Mouse (Mus musculus) G1E-ER4 (cell line): ENCODE measurements around the gene Mest. TPM values are rescaled to one million over a fixed set of nuclear protein-coding genes. Genes with fewer than 3 reads are reported as not detected.

ENCODE experiments used
- GATA1 ChIP-seq: IDR thresholded peaks from one replicate; pipeline ENCODE4 v1.8.0; 2012; ENCODE audit warnings: low read length, inconsistent platforms
- polyA plus RNA-seq: library from polyadenylated mRNA; stranded (reverse); fragments of >175 nt; gene quantifications from 2 replicates; pipeline ENCODE4 v1.2.3, GENCODE M21; 2012

The Mest gene
- polyA plus RNA-seq, 1 experiment: 1.4 TPM

DNA sequence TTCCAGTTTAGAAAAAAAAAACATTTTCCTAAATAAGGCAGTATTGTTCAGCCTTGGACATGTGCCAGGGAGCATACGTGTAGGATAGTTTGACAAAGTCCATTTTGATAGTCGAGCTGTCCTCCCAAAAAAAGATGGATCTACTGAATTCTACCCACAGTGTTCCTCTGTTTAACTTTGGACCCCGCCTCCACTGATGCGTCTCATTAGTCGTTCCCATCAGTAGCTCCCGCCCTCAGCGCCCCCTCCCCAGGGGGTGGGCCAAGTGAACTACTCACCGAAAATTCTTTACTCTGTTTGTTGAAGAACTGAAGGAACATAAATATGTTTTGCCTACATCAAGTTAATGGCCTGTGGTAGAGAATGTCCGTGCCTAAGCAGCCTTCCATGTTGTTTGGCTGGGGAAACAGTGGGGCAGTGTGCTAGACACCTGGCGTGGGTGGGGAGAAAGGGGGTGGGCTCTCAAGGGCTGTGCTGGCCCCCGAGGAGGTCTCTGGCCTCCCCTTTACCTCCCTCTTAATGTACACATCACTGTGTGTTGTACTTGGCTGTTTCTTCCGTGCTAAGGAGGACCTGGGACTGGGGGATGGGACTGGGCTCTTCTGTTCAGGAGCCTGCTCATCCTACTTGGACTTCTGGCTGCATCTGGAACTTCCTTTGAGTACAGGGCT, 7.1 kb downstream of the Mest start:
- no peak for TF ChIP-seq GATA1

DNA sequence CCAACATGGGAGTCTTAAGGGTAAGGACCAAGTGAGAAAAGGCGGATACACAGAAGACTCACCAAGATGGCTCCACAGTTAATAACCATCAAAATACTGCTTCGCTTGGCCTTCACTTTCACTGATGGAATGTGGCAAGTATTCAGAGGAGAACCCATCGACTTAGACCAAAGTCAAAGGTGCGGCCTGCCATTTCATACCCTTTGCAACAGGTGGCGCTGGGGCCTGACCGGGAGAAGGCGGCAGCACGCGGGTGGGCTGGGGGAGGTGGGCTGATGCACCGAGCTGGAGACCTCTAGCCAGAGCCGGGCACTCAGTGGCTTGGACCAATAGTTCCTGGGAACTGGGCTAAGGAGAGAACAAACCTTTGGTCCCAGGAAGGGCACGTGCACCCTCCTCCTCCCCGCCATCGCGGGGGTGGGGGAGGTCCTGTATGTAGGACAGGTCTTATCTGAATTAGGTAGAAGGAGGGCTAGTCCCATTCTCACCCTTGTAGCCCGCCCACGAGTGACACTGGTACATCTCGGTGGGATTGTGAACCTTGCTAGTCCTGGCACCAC, 9.3 kb downstream of the Mest start:
- no peak for TF ChIP-seq GATA1

GRCm38 (mm10) chr6:30734465-30734864, 11.1 kb downstream of the Mest start:
- no peak for TF ChIP-seq GATA1

GRCm38 (mm10) chr6:30734988-30735727, 11.8 kb downstream of the Mest start:
- no peak for TF ChIP-seq GATA1

GRCm38 (mm10) chr6:30735728-30736371, 12.5 kb downstream of the Mest start:
- no peak for TF ChIP-seq GATA1

- TF ChIP-seq GATA1: no peak
These were observed 13.0 kb downstream of the Mest start for GRCm38 (mm10) chr6:30736372-30736762.

- no peak for TF ChIP-seq GATA1
These were observed 13.7 kb downstream of the Mest start for GRCm38 (mm10) chr6:30736864-30737547.

- no peak for TF ChIP-seq GATA1
These were observed 14.5 kb downstream of the Mest start for GRCm38 (mm10) chr6:30737548-30738463.

DNA sequence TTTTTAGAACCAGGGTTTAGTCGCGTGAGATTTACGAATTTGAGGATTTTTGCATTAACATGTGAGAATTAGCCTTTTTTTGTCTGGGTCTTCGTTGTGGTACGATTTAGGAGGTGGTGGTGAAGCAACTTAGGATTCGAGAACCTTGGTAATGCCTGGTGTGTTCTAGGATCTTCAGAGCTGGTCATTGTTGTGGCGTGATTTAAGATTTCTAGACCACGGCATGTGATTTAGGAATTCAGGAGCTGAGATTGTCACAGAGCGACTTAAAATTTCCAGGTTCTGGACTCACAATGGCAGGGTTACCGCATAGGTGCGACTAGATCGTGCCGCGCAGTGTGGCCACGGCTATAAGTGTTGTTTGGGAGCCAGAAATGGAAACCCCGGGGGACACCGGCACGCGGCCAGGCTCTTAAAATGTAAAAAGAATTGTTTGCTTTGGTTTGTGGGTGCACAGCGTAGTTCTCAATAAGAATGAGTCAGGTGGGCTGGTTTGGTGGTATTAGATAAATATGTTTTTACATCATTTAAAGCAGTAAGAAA, 15.2 kb downstream of the Mest start:
- TF ChIP-seq GATA1: no peak

DNA sequence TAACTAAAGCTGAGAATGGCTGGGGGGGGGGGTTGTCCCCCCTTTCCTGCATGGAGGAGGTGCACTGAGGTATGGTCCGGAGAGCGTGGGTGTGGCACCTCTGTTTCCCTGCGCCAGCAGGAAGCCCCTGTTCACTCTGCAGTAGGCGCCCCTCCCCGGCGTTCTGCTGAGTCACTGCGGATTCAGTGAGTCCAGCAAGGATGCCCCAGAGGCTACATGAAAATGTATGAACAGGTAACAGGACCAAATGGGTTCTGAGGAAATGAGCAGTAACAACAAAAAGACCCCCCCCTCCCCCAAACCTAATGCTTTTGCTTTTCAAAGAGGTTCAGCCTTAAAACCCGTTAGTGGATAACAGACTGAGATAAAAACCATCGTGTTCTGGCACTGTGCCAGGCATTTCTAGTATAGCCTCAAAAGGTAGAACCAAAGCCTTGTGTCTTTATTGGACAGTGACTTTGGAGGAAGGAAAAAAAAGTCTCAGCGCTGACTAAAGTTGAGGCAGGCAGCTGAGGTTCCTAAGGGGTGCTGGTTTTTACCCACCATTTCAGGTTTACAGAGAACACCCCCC, 15.9 kb downstream of the Mest start:
- no peak for TF ChIP-seq GATA1

GRCm38 (mm10) chr6:30744846-30745245, 21.5 kb downstream of the Mest start:
- TF ChIP-seq GATA1: no peak

DNA sequence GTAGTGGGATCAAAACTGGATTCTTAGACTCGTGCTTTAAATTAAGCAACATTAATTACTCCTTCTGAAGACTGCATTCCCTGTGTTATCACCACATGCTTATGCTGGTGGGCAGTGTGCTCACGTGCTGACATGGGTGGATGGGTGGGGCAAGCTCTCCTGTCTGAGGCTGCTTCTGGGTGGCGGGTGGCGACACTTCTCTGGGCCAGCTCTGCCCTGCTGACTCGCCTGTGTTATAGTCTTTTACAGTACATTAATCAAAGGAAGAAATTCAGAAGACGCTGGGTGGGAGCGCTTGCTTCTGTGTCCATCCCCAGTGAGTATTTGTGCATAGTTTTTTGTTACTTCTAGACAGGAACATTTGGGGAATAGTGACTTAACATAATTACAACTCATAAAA, 22.2 kb downstream of the Mest start:
- no peak for TF ChIP-seq GATA1

- TF ChIP-seq GATA1: no peak
These were observed 24.4 kb downstream of the Mest start for GRCm38 (mm10) chr6:30747631-30748357.
